Mouse (Mus musculus) kidney, postnatal 0 days (tissue): Measurements from ENCODE around the gene Eef1b2. TPM values are rescaled to one million over a fixed set of nuclear protein-coding genes. Genes with fewer than 3 reads are reported as not detected.

Experiments
- ATAC-seq: fragments of 200-750 bp; cut with Nextera tagmentation; replicated peaks from 2 replicates; pipeline ENCODE4 v1.8.0; 2017; ENCODE audit warnings: low read depth, moderate number of reproducible peaks, moderate TSS enrichment, moderate library complexity; ENCODE audit not compliant: low FRiP score
- DNase-seq: peaks from one replicate; pipeline ENCODE4 v3.0.0-alpha.2; 2016; ENCODE audit warnings: low spot score
- H3K27ac ChIP-seq: fragments of 300-500 bp; sonication (generic); 2 replicates; pipeline ENCODE4 v1.5.1; 2014; ENCODE audit warnings: mild to moderate bottlenecking
- H3K27me3 ChIP-seq: fragments of 300-500 bp; sonication (generic); 2 replicates; pipeline ENCODE4 v1.6.1; 2014; ENCODE audit warnings: low read length, mixed read lengths; ENCODE audit not compliant: insufficient read depth
- H3K36me3 ChIP-seq: fragments of 300-500 bp; sonication (generic); 2 replicates; pipeline ENCODE4 v1.6.1; 2014; ENCODE audit warnings: low read length, mixed read lengths; ENCODE audit not compliant: insufficient read depth
- H3K4me1 ChIP-seq: fragments of 300-500 bp; sonication (generic); replicated peaks from 2 replicates; pipeline ENCODE4 v1.6.1; 2014; ENCODE audit warnings: antibody characterized with exemption, low read length, mixed read lengths; ENCODE audit not compliant: insufficient read depth
- H3K4me2 ChIP-seq: fragments of 300-500 bp; sonication (generic); 2 replicates; pipeline ENCODE4 v1.6.1; 2014; ENCODE audit warnings: mild to moderate bottlenecking, low read length, moderate library complexity, mixed read lengths
- H3K4me3 ChIP-seq: fragments of 300-500 bp; sonication (generic); replicated peaks from 2 replicates; pipeline ENCODE4 v1.5.1; 2014; ENCODE audit warnings: low read depth, low read length
- H3K9ac ChIP-seq: fragments of 300-500 bp; sonication (generic); 2 replicates; pipeline ENCODE4 v1.6.1; 2014; ENCODE audit warnings: low read depth, low read length
- H3K9me3 ChIP-seq: fragments of 300-500 bp; sonication (generic); replicated peaks from 2 replicates; pipeline ENCODE4 v1.6.1; 2016; ENCODE audit warnings: low read length, inconsistent platforms, mixed read lengths
- CTCF ChIP-seq: IDR thresholded peaks from 2 replicates; pipeline ENCODE4 v1.5.1; 2016; ENCODE audit warnings: antibody characterized with exemption, low read depth, mild to moderate bottlenecking, moderate library complexity
- WGBS: fragments of 180-500 bp; shearing (Covaris S2); extraction: QIAGEN DNeasy Blood & Tissue Kit; methylation state at CpG from one replicate; pipeline ENCODE4 v1.1.7; 2014; 5-methylcytosine and 5-hydroxymethylcytosine counted together
- polyA plus RNA-seq: library from polyadenylated mRNA; unstranded; fragments of >200 nt; fragmentation: Nextera tagmentation; extraction: Ambion mirVana; gene quantifications from 2 replicates; pipeline ENCODE4 v1.2.1, GENCODE M21; 2015

Eef1b2 gene
- polyA plus RNA-seq, 1 experiment from 2014 or later, result 580 TPM

DNA sequence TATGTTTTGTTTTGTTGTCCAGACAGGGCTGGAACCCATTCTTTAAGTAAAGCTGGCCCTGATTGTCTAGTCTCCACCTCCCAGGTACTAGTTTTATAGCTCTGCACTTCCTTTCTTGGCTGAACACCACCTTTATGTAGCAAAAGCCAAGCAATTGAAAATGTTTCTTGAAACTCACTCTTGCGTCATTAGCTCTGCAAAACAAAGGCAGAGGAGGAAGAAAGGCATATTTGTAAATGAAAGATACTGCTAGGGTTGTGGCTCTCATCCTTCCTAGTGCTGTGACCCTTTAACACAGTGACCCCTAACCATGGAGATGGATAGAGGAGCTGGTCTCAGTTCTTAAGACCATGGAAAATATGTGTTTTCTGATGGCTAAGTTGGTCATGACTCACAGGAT, 25.0 kb downstream of the Eef1b2 start:
- Histone ChIP-seq H3K9ac (no peak overlapping the region), H3K4me1 (no peaks in the 10 kb centered on the region), H3K27me3 (no peaks in the 10 kb centered on the region), H3K9me3 (no peaks in the 10 kb centered on the region; the same call in 1 of the 2 replicates), H3K4me3 (no peak overlapping the region), H3K4me2 (no peak overlapping the region), H3K27ac (no peak overlapping the region), H3K36me3 (no peaks in the 10 kb centered on the region)
- TF ChIP-seq CTCF, result no peak
- ATAC-seq, result no peak
- 76% methylated on average over 1 of the region's 1 CpGs for WGBS
- no peak for DNase-seq

DNA sequence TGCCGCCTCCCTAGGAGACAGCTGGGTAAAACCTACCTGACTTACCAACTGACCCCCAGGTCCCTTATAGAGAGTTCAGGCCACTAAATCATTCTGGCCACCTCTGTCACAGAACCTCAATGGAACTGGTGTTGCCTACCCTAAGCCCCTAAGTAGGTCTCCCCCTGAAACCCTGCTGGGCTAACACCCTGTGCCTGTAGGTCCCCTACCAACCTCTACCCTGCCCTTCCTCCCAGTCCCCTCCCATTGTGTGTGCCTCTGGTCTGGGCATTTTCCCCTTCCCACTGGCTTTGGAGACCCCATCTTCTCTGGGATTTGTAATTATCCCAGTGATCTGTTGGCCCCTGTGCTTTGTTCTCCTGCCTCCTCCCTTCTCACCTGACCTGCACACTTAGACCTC, 26.8 kb downstream of the Eef1b2 start:
- no peaks in the 10 kb centered on the region for H3K36me3 ChIP-seq
- H3K4me1 ChIP-seq, result no peaks in the 10 kb centered on the region
- 100% methylated on average over 1 of the region's 1 CpGs for WGBS
- H3K9ac ChIP-seq, result no peak overlapping the region
- H3K4me2 ChIP-seq, result no peak overlapping the region
- no peaks in the 10 kb centered on the region for H3K27me3 ChIP-seq
- ATAC-seq (no peak), DNase-seq (no peak)
- no peaks in the 10 kb centered on the region; the same call in 1 of the 2 replicates for H3K9me3 ChIP-seq
- H3K27ac ChIP-seq, result no peak overlapping the region
- TF ChIP-seq CTCF, result no peak
- H3K4me3 ChIP-seq, result no peak overlapping the region

DNA sequence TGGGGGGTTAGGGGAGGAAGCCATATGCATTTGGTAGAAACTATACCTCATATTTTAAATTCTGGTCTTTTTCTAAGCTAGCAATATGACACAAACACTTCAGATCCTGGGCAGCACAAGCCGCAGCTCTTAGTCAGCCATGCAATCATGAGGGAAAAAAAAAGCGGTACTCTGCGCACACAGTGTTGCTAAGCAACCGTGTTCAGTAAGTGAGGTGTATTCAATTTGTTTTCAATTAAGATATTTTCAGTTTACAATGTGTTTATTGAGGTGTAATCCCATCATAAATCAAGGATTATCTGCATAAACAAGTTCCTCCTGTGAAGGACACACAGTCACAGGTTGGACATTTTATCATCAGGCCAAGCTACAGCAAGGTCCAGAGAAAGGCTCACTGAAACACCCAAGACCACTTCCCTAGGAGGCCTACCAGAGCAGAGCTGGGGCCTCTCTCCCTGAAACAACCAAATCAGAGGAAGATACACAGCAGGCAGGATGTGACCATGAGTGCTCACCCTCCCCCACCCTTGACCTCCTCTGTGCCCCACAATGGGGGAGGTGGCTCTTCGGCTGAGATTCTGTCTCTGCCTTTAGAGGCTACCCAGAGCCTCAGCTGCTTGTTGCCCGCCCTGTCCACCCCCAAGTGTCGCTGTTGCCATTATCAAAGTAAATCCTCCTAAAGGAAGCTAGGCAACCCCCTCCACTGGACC, 27.5 kb downstream of the Eef1b2 start:
- Histone ChIP-seq H3K4me3 (no peak overlapping the region), H3K27ac (no peak overlapping the region; the same call in 1 of the 2 replicates), H3K27me3 (no peaks in the 10 kb centered on the region), H3K4me2 (no peak overlapping the region), H3K4me1 (no peaks in the 10 kb centered on the region), H3K9me3 (no peaks in the 10 kb centered on the region; the same call in 1 of the 2 replicates), H3K36me3 (no peaks in the 10 kb centered on the region), H3K9ac (no peak overlapping the region)
- peak; percentile 66 for ATAC-seq
- WGBS, result 18% methylated on average over 7 of the region's 7 CpGs
- peak; percentile 51; the same call in 1 of the 2 replicates for TF ChIP-seq CTCF
- DNase-seq, result peak; percentile 72

DNA sequence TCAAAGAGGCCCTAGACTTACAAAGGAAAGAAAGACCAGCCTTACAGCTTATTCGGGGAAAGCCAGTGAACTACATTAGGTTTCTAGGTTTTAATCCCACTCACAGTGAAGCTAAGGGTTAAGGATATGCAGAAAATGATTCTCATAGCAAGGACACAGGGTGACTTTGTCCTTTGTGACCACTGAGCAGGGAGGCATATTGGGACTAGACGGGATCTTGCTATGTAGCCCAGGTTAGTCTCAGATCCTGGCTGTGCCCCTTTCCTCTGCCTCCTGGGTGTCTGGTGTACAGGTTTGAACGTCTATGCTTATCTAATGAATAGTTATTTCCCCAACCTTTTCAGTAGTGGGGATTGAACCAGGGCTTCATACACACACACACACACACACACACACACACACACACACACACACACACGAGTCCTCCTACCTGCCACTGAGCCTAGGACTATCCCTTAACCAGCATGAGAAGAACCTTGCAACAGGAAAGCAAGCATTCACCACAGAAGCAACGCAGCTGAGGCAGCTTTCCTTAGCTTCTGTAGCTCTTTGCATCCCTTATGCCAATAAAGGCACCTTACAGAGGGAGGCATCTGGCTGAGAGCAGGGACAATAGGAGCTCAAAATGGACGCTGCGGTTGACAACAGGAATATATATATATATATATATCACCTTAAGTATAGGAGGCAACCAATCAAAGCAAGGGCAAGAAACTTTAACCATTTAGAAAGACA, 28.2 kb downstream of the Eef1b2 start:
- no peak overlapping the region for H3K4me2 ChIP-seq
- no peaks in the 10 kb centered on the region for H3K4me1 ChIP-seq
- H3K9ac ChIP-seq, result no peak overlapping the region
- no peak overlapping the region for H3K4me3 ChIP-seq
- no peak overlapping the region for H3K27ac ChIP-seq
- no peaks in the 10 kb centered on the region; the same call in 1 of the 2 replicates for H3K9me3 ChIP-seq
- ATAC-seq, result no peak; the same call in 1 of the 2 replicates
- 36% methylated on average over 7 of the region's 7 CpGs for WGBS
- H3K27me3 ChIP-seq, result no peaks in the 10 kb centered on the region
- H3K36me3 ChIP-seq, result no peaks in the 10 kb centered on the region
- no peak for DNase-seq
- no peak for TF ChIP-seq CTCF

DNA sequence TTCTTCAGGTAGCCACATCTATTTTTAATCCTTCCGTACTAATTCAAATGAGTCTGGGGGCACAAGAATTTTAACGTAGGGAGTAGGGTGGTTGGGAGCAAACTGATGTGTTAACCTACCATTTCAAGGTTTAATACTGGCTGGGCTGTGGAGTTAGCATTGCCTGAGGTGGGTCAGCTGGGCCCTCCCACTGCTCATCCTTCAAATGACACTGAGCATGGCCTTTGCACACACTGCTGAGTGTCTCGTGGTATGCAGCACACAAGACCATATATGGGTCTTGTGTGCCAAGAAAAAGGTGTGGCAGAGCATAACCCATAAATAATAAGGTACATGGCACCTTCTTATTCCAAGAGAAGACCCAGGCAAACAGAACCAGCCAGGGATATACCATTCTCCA, 31.0 kb downstream of the Eef1b2 start:
- H3K9ac ChIP-seq, result no peak overlapping the region
- no peaks in the 10 kb centered on the region for H3K36me3 ChIP-seq
- DNase-seq (no peak), ATAC-seq (no peak)
- H3K27ac ChIP-seq, result no peak overlapping the region
- no peak overlapping the region for H3K4me3 ChIP-seq
- TF ChIP-seq CTCF, result no peak
- 79% methylated on average over 3 of the region's 3 CpGs for WGBS
- H3K4me2 ChIP-seq, result no peak overlapping the region
- no peaks in the 10 kb centered on the region for H3K27me3 ChIP-seq
- no peaks in the 10 kb centered on the region for H3K4me1 ChIP-seq
- H3K9me3 ChIP-seq, result no peaks in the 10 kb centered on the region

DNA sequence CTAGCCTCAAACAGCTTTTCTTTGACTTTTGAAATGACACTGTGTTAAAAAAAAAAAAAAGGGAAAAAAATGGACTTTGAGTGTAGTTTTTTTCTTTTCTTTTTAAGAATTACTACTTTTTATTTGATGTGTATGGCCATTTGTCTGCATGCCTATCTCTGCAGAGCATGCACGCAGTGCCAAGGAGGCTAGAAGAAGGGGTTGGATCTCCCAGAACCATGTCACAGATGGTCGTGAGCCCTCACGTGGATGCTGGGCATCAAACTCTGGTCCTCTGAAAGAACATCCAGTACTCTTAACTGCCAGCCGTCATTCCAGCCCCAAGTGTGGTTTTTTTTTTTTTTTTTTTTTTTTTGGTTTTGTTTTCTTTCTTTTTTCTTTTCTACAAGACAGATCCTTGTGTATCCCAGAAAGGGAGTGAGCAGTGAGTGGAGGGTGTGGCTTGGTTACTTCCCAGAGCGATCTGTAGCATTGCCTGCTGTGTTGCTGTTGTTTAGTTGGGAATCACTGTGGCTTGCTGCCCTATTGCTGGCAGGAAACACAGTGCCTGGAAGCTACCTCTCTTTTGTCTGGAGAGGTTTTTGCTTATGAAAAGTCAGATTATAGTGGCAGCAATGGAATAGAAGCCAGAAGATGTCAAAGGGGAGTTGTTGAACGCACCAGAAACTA, 33.4 kb downstream of the Eef1b2 start:
- H3K36me3 ChIP-seq, result no peaks in the 10 kb centered on the region
- ATAC-seq (no peak), DNase-seq (no peak)
- no peak overlapping the region for H3K4me3 ChIP-seq
- H3K9me3 ChIP-seq, result no peaks in the 10 kb centered on the region
- H3K4me2 ChIP-seq, result no peak overlapping the region
- 0 out of 2 replicates have a peak, but pooled peaks cover 7% of the 10 kb centered on the region for H3K4me1 ChIP-seq
- H3K27me3 ChIP-seq, result no peaks in the 10 kb centered on the region
- H3K27ac ChIP-seq, result no peak overlapping the region
- no peak for TF ChIP-seq CTCF
- H3K9ac ChIP-seq, result no peak overlapping the region
- WGBS, result 37% methylated on average over 6 of the region's 6 CpGs
